Mouse (Mus musculus): ENCODE data around the gene Gm20388. TPM values are rescaled to one million over a fixed set of nuclear protein-coding genes. Genes with fewer than 3 reads are reported as not detected.
A peak's percentile ranks its signal among the peaks of the same experiment; 100 is the strongest.

Gene Gm20388
- polyA plus RNA-seq, 1 experiment from 2014 or later, result 1.4 TPM

GRCm38 (mm10) chr8:123103285-123103684, 3192.6 kb downstream of the Gm20388 start:
- H3K27ac ChIP-seq (ENCODE audit: low read length), result peak overlapping the region; percentile 78
- peak overlapping the region; percentile 83 for H3K4me2 ChIP-seq (ENCODE audit: low read depth, low read length)
- H3K27me3 ChIP-seq (ENCODE audit: control insufficient read depth, insufficient read depth, low read depth, low read length), result no peaks in the 10 kb centered on the region
- peaks cover 12% of the 10 kb centered on the region for H3K4me1 ChIP-seq (ENCODE audit: control insufficient read depth, low read depth, low read length)
- peak overlapping the region; percentile 83 for H3K4me3 ChIP-seq (ENCODE audit: low read depth, low read length)
- no peak for ATAC-seq (ENCODE audit: low read depth)
- H3K9me3 ChIP-seq (replicated peaks; ENCODE audit: control insufficient read depth, low read length), result no peaks in the 10 kb centered on the region
- peak overlapping the region; percentile 79 for H3K9ac ChIP-seq (ENCODE audit: low read depth, low read length)
- peaks cover 21% of the 10 kb centered on the region for H3K36me3 ChIP-seq (ENCODE audit: control insufficient read depth, insufficient read depth)
- WGBS (ENCODE audit: insufficient replicate concordance), result 2% methylated on average over 15 of the region's 15 CpGs

- Histone ChIP-seq H3K9ac (ENCODE audit: low read depth, low read length) (peak overlapping the region; percentile 79), H3K9me3 (replicated peaks; ENCODE audit: control insufficient read depth, low read length) (no peaks in the 10 kb centered on the region), H3K4me2 (ENCODE audit: low read depth, low read length) (peak overlapping the region; percentile 83), H3K27me3 (ENCODE audit: control insufficient read depth, insufficient read depth, low read depth, low read length) (no peaks in the 10 kb centered on the region), H3K36me3 (ENCODE audit: control insufficient read depth, insufficient read depth) (peaks cover 21% of the 10 kb centered on the region), H3K27ac (ENCODE audit: low read length) (peak overlapping the region; percentile 13; the same call in 1 of the 2 replicates), H3K4me1 (ENCODE audit: control insufficient read depth, low read depth, low read length) (peaks cover 12% of the 10 kb centered on the region), H3K4me3 (ENCODE audit: low read depth, low read length) (peak overlapping the region; percentile 83)
- 72% methylated on average over 6 of the region's 6 CpGs for WGBS (ENCODE audit: insufficient replicate concordance)
- no peak for ATAC-seq (ENCODE audit: low read depth)
Observed at GRCm38 (mm10) chr8:123104046-123104767, 3193.6 kb downstream of the Gm20388 start.

- Histone ChIP-seq H3K27ac (ENCODE audit: low read length) (no peak overlapping the region), H3K4me2 (ENCODE audit: low read depth, low read length) (no peak overlapping the region), H3K9me3 (replicated peaks; ENCODE audit: control insufficient read depth, low read length) (no peaks in the 10 kb centered on the region), H3K36me3 (ENCODE audit: control insufficient read depth, insufficient read depth) (peaks cover 21% of the 10 kb centered on the region), H3K9ac (ENCODE audit: low read depth, low read length) (no peak overlapping the region), H3K27me3 (ENCODE audit: control insufficient read depth, insufficient read depth, low read depth, low read length) (no peaks in the 10 kb centered on the region), H3K4me3 (ENCODE audit: low read depth, low read length) (no peak overlapping the region), H3K4me1 (ENCODE audit: control insufficient read depth, low read depth, low read length) (peaks cover 13% of the 10 kb centered on the region)
- WGBS (ENCODE audit: insufficient replicate concordance), result 50% methylated on average over 5 of the region's 5 CpGs
- ATAC-seq (ENCODE audit: low read depth), result no peak
Observed at GRCm38 (mm10) chr8:123105553-123106326, 3195.1 kb downstream of the Gm20388 start.

- 32% methylated on average over 2 of the region's 2 CpGs for WGBS (ENCODE audit: insufficient replicate concordance)
- Histone ChIP-seq H3K4me3 (ENCODE audit: low read depth, low read length) (no peak overlapping the region), H3K9ac (ENCODE audit: low read depth, low read length) (no peak overlapping the region), H3K36me3 (ENCODE audit: control insufficient read depth, insufficient read depth) (peaks cover 21% of the 10 kb centered on the region), H3K9me3 (replicated peaks; ENCODE audit: control insufficient read depth, low read length) (no peaks in the 10 kb centered on the region), H3K27me3 (ENCODE audit: control insufficient read depth, insufficient read depth, low read depth, low read length) (no peaks in the 10 kb centered on the region), H3K27ac (ENCODE audit: low read length) (no peak overlapping the region), H3K4me1 (ENCODE audit: control insufficient read depth, low read depth, low read length) (peaks cover 13% of the 10 kb centered on the region), H3K4me2 (ENCODE audit: low read depth, low read length) (no peak overlapping the region)
- ATAC-seq (ENCODE audit: low read depth), result no peak
Observed at GRCm38 (mm10) chr8:123106531-123106930, 3195.9 kb downstream of the Gm20388 start.

- no peak overlapping the region for H3K4me2 ChIP-seq (ENCODE audit: low read depth, low read length)
- H3K4me3 ChIP-seq (ENCODE audit: low read depth, low read length), result no peak overlapping the region
- H3K4me1 ChIP-seq (ENCODE audit: control insufficient read depth, low read depth, low read length), result peaks cover 11% of the 10 kb centered on the region
- no peaks in the 10 kb centered on the region for H3K9me3 ChIP-seq (replicated peaks; ENCODE audit: control insufficient read depth, low read length)
- no peak overlapping the region for H3K27ac ChIP-seq (ENCODE audit: low read length)
- no peak overlapping the region for H3K9ac ChIP-seq (ENCODE audit: low read depth, low read length)
- ATAC-seq (ENCODE audit: low read depth), result no peak
- no peaks in the 10 kb centered on the region for H3K27me3 ChIP-seq (ENCODE audit: control insufficient read depth, insufficient read depth, low read depth, low read length)
- peaks cover 21% of the 10 kb centered on the region for H3K36me3 ChIP-seq (ENCODE audit: control insufficient read depth, insufficient read depth)
- WGBS (ENCODE audit: insufficient replicate concordance), result 48% methylated on average over 1 of the region's 1 CpGs
Observed at GRCm38 (mm10) chr8:123108010-123108409, 3197.4 kb downstream of the Gm20388 start.

GRCm38 (mm10) chr8:123108953-123109352, 3198.3 kb downstream of the Gm20388 start:
- peaks cover 13% of the 10 kb centered on the region for H3K36me3 ChIP-seq (ENCODE audit: control insufficient read depth, insufficient read depth)
- H3K4me2 ChIP-seq (ENCODE audit: low read depth, low read length), result no peak overlapping the region
- no peak for ATAC-seq (ENCODE audit: low read depth)
- no peak overlapping the region for H3K4me3 ChIP-seq (ENCODE audit: low read depth, low read length)
- H3K9me3 ChIP-seq (replicated peaks; ENCODE audit: control insufficient read depth, low read length), result no peaks in the 10 kb centered on the region
- no peak overlapping the region for H3K27ac ChIP-seq (ENCODE audit: low read length)
- H3K4me1 ChIP-seq (ENCODE audit: control insufficient read depth, low read depth, low read length), result peaks cover 6% of the 10 kb centered on the region
- no peaks in the 10 kb centered on the region for H3K27me3 ChIP-seq (ENCODE audit: control insufficient read depth, insufficient read depth, low read depth, low read length)
- H3K9ac ChIP-seq (ENCODE audit: low read depth, low read length), result no peak overlapping the region
- WGBS (ENCODE audit: insufficient replicate concordance), result 62% methylated on average over 5 of the region's 5 CpGs

- Histone ChIP-seq H3K4me3 (ENCODE audit: low read depth, low read length) (no peak overlapping the region), H3K27me3 (ENCODE audit: control insufficient read depth, insufficient read depth, low read depth, low read length) (peaks cover under 1% of the 10 kb centered on the region; the same call in 1 of the 2 replicates), H3K9ac (ENCODE audit: low read depth, low read length) (no peak overlapping the region), H3K36me3 (ENCODE audit: control insufficient read depth, insufficient read depth) (no peaks in the 10 kb centered on the region), H3K4me1 (ENCODE audit: control insufficient read depth, low read depth, low read length) (peaks cover 6% of the 10 kb centered on the region; the same call in 1 of the 2 replicates), H3K9me3 (replicated peaks; ENCODE audit: control insufficient read depth, low read length) (no peaks in the 10 kb centered on the region), H3K27ac (ENCODE audit: low read length) (no peak overlapping the region), H3K4me2 (ENCODE audit: low read depth, low read length) (no peak overlapping the region)
- ATAC-seq (ENCODE audit: low read depth), result peak; percentile 65
- 4% methylated on average over 4 of the region's 4 CpGs for WGBS (ENCODE audit: insufficient replicate concordance)
Observed at GRCm38 (mm10) chr8:123110649-123111048, 3200.0 kb downstream of the Gm20388 start.

- peaks cover 23% of the 10 kb centered on the region for H3K27me3 ChIP-seq (ENCODE audit: control insufficient read depth, insufficient read depth, low read depth, low read length)
- H3K36me3 ChIP-seq (ENCODE audit: control insufficient read depth, insufficient read depth), result no peaks in the 10 kb centered on the region
- ATAC-seq (ENCODE audit: low read depth), result no peak
- H3K27ac ChIP-seq (ENCODE audit: low read length), result no peak overlapping the region
- H3K4me3 ChIP-seq (ENCODE audit: low read depth, low read length), result no peak overlapping the region
- no peak overlapping the region for H3K9ac ChIP-seq (ENCODE audit: low read depth, low read length)
- H3K4me2 ChIP-seq (ENCODE audit: low read depth, low read length), result no peak overlapping the region
- WGBS (ENCODE audit: insufficient replicate concordance), result 64% methylated on average over 9 of the region's 9 CpGs
- H3K4me1 ChIP-seq (ENCODE audit: control insufficient read depth, low read depth, low read length), result peaks cover 21% of the 10 kb centered on the region
- H3K9me3 ChIP-seq (replicated peaks; ENCODE audit: control insufficient read depth, low read length), result no peaks in the 10 kb centered on the region
Observed at GRCm38 (mm10) chr8:123112892-123113291, 3202.3 kb downstream of the Gm20388 start.

All from liver, embryonic 16.5 days (tissue).